Mouse (Mus musculus): ENCODE data around the gene Cmtm3. TPM values are rescaled to one million over a fixed set of nuclear protein-coding genes. Genes with fewer than 3 reads are reported as not detected.

Gene Cmtm3
- total RNA-seq, 1 experiment from 2014 or later: 85.9 TPM

- DNase-seq: no peak
Measured at GRCm38 (mm10) chr8:104383977-104384376, 44.8 kb downstream of the Cmtm3 start.

- DNase-seq: no peak
Measured at GRCm38 (mm10) chr8:104386693-104387092, 47.5 kb downstream of the Cmtm3 start.

- no peak for DNase-seq
Measured at GRCm38 (mm10) chr8:104387501-104387900, 48.3 kb downstream of the Cmtm3 start.

GRCm38 (mm10) chr8:104387980-104388379 lies 48.8 kb downstream of the Cmtm3 start:
- DNase-seq: peak; percentile 45

DNA sequence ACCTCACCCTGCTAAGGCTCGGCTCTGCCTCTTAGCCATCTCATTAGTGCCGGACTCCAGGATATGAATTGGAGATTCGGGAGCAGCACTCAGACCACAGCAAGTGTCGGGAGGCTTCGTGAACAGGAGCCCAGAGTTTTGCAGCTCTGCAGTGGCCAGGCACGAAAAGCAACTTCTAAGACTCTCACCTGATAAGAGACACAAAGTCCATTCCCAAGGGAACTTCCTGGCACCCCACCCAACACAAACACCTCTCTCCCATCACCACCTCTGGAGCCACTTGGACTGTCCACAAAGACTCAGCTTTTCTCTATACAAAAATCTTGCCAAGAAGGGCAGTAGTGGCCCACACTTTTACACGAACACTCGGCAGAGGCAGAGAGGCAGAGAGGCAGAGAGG lies 51.0 kb downstream of the Cmtm3 start:
- DNase-seq: no peak

- DNase-seq: no peak
Measured at GRCm38 (mm10) chr8:104393139-104393538, 53.9 kb downstream of the Cmtm3 start.

- no peak for DNase-seq
Measured at GRCm38 (mm10) chr8:104393767-104394166, 54.6 kb downstream of the Cmtm3 start.

DNA sequence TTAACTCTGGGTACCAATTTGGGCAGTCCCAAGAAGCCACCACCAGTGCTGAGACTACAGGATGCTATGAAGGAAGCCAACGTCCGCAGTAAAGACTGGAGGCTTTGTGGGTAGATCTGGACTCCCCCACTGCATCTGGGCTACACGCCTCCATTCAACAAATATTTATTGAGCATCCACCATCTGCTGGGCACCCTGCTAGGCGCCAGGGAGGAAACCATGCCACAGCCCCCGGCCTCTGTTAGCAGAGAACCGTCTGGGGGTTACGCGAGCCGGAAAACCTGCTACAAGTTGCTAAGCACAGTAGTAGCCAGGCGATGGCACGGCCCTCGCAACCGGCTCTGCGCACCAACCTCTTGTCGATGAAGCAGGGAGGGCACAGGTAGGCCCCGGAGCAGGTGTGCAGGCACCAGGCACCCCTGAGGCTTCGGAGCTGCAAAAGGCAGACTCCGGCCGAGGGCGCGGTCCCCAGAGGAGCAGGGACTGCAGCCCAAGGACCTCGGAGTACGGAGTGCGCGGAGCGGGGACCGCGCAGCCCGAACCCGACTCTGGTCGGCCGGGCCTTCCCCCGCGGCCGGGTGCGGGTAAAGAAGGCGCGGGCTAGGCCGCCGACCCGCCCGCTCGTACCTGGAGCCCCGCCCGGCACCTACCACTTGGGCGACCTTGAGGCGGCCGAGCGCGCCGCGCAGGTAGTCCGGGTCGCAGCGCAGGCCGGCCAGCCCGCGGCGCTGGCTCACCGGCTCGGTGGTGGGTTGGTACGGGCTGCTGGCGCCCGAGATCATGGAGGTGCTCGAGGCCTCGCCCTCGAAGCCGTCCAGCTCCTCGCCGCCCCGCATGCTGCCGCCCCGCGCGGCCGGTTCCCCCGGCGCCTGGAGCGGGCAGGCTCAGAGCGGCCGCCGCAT lies 55.8 kb downstream of the Cmtm3 start:
- peak; percentile 44 for DNase-seq

- peak; percentile 85 for DNase-seq
Measured at GRCm38 (mm10) chr8:104395703-104396357, 56.6 kb downstream of the Cmtm3 start, which contains the start of gene Cmtm4. Gene Cmtm4, minus strand, starts transcription at chr8:104395807.

Other genes with a start within 250 kb of the Cmtm3 start
- 50.0 and 59.8 TPM in 2 replicates for gene Cdh5, start 237.8 kb upstream of the Cmtm3 start, total RNA-seq (2021)
- 3.7 and 9.3 TPM in 2 replicates for gene Bean1, start 169.0 kb upstream of the Cmtm3 start, total RNA-seq (2021)
- 52.3 and 78.8 TPM in 2 replicates for gene Tk2, start 90.9 kb upstream of the Cmtm3 start, total RNA-seq (2021)
- 81.7 and 94.0 TPM in 2 replicates for gene Cklf, start 88.5 kb upstream of the Cmtm3 start, total RNA-seq (2021)
- 0.97 and 3.6 TPM in 2 replicates for gene Cmtm2a, start 46.2 kb upstream of the Cmtm3 start, total RNA-seq (2021)
- gene Gm45711, start 29.3 kb upstream of the Cmtm3 start, total RNA-seq (2021): not detected in 2 replicates
- 0.52 and 1.0 TPM in 2 replicates for gene Cmtm1, start 29.3 kb upstream of the Cmtm3 start, total RNA-seq (2021)
- not detected in 2 replicates for gene Gm11020, start 17.8 kb upstream of the Cmtm3 start, total RNA-seq (2021)
- not detected in 2 replicates for gene Cmtm2b, start 17.2 kb upstream of the Cmtm3 start, total RNA-seq (2021)
- 44.4 and 46.0 TPM in 2 replicates for gene Cmtm4, start 56.4 kb downstream of the Cmtm3 start, total RNA-seq (2021)
- 138 and 198 TPM in 2 replicates for gene Dync1li2, start 103.6 kb downstream of the Cmtm3 start, total RNA-seq (2021)
- gene Terb1, start 170.5 kb downstream of the Cmtm3 start, total RNA-seq (2021): not detected in 2 replicates
- 39.4 and 43.1 TPM in 2 replicates for gene Nae1, start 195.2 kb downstream of the Cmtm3 start, total RNA-seq (2021)
- gene Car7, start 195.3 kb downstream of the Cmtm3 start, total RNA-seq (2021): 2.3 and 2.6 TPM in 2 replicates

All from adrenal gland, postnatal 25 days (tissue).